23 mouse cellular contexts compared by ENCODE assay signal in genomic region chr7:45178550-45178949, GRCm38 (mm10). TPM values are rescaled to one million over a fixed set of nuclear protein-coding genes. Genes with fewer than 3 reads are reported as not detected.
DNase-seq lines count a peak whose midpoint lies in the region; ATAC-seq and TF ChIP-seq lines count a peak whose summit lies in the region.
"Had no signal": no experiment of that assay in that cellular context is flagged by ENCODE, and none has a peak within 500 bp of the region (broad histone marks: within the 10 kb centered on the region; RNA-seq: fewer than 3 reads in every experiment).

No protein-coding gene starts in this region.

- no peak overlapping the region for H3K9ac ChIP-seq in liver, postnatal 0 days (replicated peaks)
- no peak overlapping the region for H3K9ac ChIP-seq in liver, embryonic 11.5 days (ENCODE audit: low read depth, low read length)
- no peak overlapping the region for H3K9ac ChIP-seq in intestine, embryonic 15.5 days
- H3K9ac ChIP-seq: embryonic facial prominence, embryonic 12.5 days; forebrain, embryonic 12.5 days; hindbrain, embryonic 12.5 days had no signal

- H3K4me1 ChIP-seq in liver, postnatal 0 days (ENCODE audit: insufficient read depth), result peaks cover 7% of the 10 kb centered on the region
- H3K4me1 ChIP-seq in liver, embryonic 11.5 days (replicated peaks; ENCODE audit: control insufficient read depth, insufficient read depth, low read length), result peaks cover 12% of the 10 kb centered on the region
- H3K4me1 ChIP-seq in intestine, embryonic 15.5 days (replicated peaks), result peaks cover 20% of the 10 kb centered on the region

- H3K27me3 ChIP-seq in liver, postnatal 0 days (ENCODE audit: insufficient read depth, low read length), result peaks cover 96% of the 10 kb centered on the region
- H3K27me3 ChIP-seq in liver, embryonic 11.5 days (replicated peaks; ENCODE audit: control insufficient read depth, insufficient read depth, low read length), result peaks cover 93% of the 10 kb centered on the region
- peaks cover 97% of the 10 kb centered on the region for H3K27me3 ChIP-seq in intestine, embryonic 15.5 days (replicated peaks)

- ATAC-seq in liver, postnatal 0 days, result no peak
- no peak for ATAC-seq in liver, embryonic 11.5 days (replicated peaks; ENCODE audit: low FRiP score)
- ATAC-seq in intestine, embryonic 15.5 days, result no peak
- ATAC-seq: forebrain, embryonic 16.5 days; hindbrain, embryonic 16.5 days; Patski had no signal

- TF ChIP-seq CTCF in liver, postnatal 0 days (IDR thresholded peaks at IDR 0.05; ENCODE audit: low read depth), result no peak

- no peaks in the 10 kb centered on the region for H3K36me3 ChIP-seq in liver, postnatal 0 days (replicated peaks; ENCODE audit: insufficient read depth, low read length)
- no peaks in the 10 kb centered on the region for H3K36me3 ChIP-seq in liver, embryonic 11.5 days (ENCODE audit: control insufficient read depth, insufficient read depth, low read length)
- H3K36me3 ChIP-seq in intestine, embryonic 15.5 days, result no peaks in the 10 kb centered on the region
- H3K36me3 ChIP-seq: embryonic facial prominence, embryonic 12.5 days; forebrain, embryonic 12.5 days; heart, embryonic 10.5 days; hindbrain, embryonic 12.5 days had no signal

- TF ChIP-seq EP300 in liver, postnatal 0 days (IDR thresholded peaks at IDR 0.05; ENCODE audit: low read depth), result no peak

- no peak overlapping the region for H3K4me2 ChIP-seq in liver, postnatal 0 days (ENCODE audit: low read depth, low read length)
- no peak overlapping the region for H3K4me2 ChIP-seq in liver, embryonic 11.5 days
- no peak overlapping the region for H3K4me2 ChIP-seq in intestine, embryonic 15.5 days (replicated peaks)
- H3K4me2 ChIP-seq: embryonic facial prominence, embryonic 12.5 days; forebrain, embryonic 12.5 days; hindbrain, embryonic 12.5 days had no signal

- peak; percentile 56 for DNase-seq in cerebellum, adult 9-11 months
- no peak for DNase-seq in cerebellum, adult 11-12 months
- peak; percentile 38 for DNase-seq in liver, postnatal 0 days
- DNase-seq in liver, embryonic 11.5 days (ENCODE audit: low spot score), result no peak
- DNase-seq in ZHBTc4 (ENCODE audit: low read depth, low spot score), result peak; percentile 61
- DNase-seq: adrenal gland, adult 2 months; adrenal gland, postnatal 25 days; cerebellum, adult 9-10 months; embryo, embryonic 11 days; gastrocnemius, postnatal 10 days; heart, adult 18-20 months; heart, postnatal 10 days; heart, postnatal 4 days had no signal

- no peaks in the 10 kb centered on the region for H3K9me3 ChIP-seq in liver, postnatal 0 days (ENCODE audit: low read length)
- no peaks in the 10 kb centered on the region for H3K9me3 ChIP-seq in liver, embryonic 11.5 days (ENCODE audit: control insufficient read depth, low read length)
- no peaks in the 10 kb centered on the region for H3K9me3 ChIP-seq in intestine, embryonic 15.5 days
- H3K9me3 ChIP-seq: embryonic facial prominence, embryonic 12.5 days; forebrain, embryonic 12.5 days; heart, embryonic 10.5 days; hindbrain, embryonic 12.5 days had no signal

- no peak overlapping the region for H3K4me3 ChIP-seq in liver, postnatal 0 days (ENCODE audit: low read depth, low read length)
- no peak overlapping the region for H3K4me3 ChIP-seq in liver, embryonic 11.5 days (ENCODE audit: low read depth, low read length)
- H3K4me3 ChIP-seq in intestine, embryonic 15.5 days (replicated peaks), result no peak overlapping the region
- H3K4me3 ChIP-seq: embryonic facial prominence, embryonic 12.5 days; forebrain, embryonic 12.5 days; heart, embryonic 10.5 days; hindbrain, embryonic 12.5 days had no signal

- no peak overlapping the region for H3K27ac ChIP-seq in liver, postnatal 0 days (ENCODE audit: low read depth)
- H3K27ac ChIP-seq in liver, embryonic 11.5 days (ENCODE audit: low read depth, low read length), result no peak overlapping the region
- no peak overlapping the region for H3K27ac ChIP-seq in intestine, embryonic 15.5 days
- H3K27ac ChIP-seq: embryonic facial prominence, embryonic 12.5 days; forebrain, embryonic 12.5 days; heart, embryonic 10.5 days; hindbrain, embryonic 12.5 days had no signal

- WGBS in liver, postnatal 0 days (ENCODE audit: insufficient replicate concordance), result 21% methylated on average over 7 of the region's 7 CpGs
- 22% methylated on average over 7 of the region's 7 CpGs for WGBS in liver, embryonic 11.5 days
- WGBS in intestine, embryonic 15.5 days, result 21% methylated on average over 7 of the region's 7 CpGs

RNA-seq across cellular contexts. Expression of gene Gfy, which starts 0.8 kb away (rescaled TPM):
- polyA plus RNA-seq in liver, postnatal 0 days (2015; fragmentation: Nextera tagmentation; extraction: Ambion mirVana), result not detected in 2 replicates
- not detected in 2 replicates for polyA plus RNA-seq in liver, embryonic 11.5 days (2014; fragmentation: Nextera tagmentation; extraction: Ambion mirVana)
- not detected in 2 replicates for polyA plus RNA-seq in intestine, embryonic 15.5 days (2015; fragmentation: Nextera tagmentation; extraction: Ambion mirVana)
- polyA plus RNA-seq: adrenal gland, adult 2 months; forebrain, embryonic 16.5 days; heart, embryonic 10.5 days; heart, embryonic 14.5 days; hindbrain, embryonic 12.5 days; hindbrain, embryonic 16.5 days; intestine, embryonic 14.5 days; Patski had no signal

RNA-seq across cellular contexts. Expression of gene Pth2, which starts 2.2 kb away (rescaled TPM):
- not detected in 2 replicates for polyA plus RNA-seq in liver, postnatal 0 days (2015; fragmentation: Nextera tagmentation; extraction: Ambion mirVana)
- polyA plus RNA-seq in liver, embryonic 11.5 days (2014; fragmentation: Nextera tagmentation; extraction: Ambion mirVana), result not detected in 2 replicates
- not detected in 2 replicates for polyA plus RNA-seq in intestine, embryonic 15.5 days (2015; fragmentation: Nextera tagmentation; extraction: Ambion mirVana)
- polyA plus RNA-seq: adrenal gland, adult 2 months; embryonic facial prominence, embryonic 12.5 days; hindbrain, embryonic 12.5 days; intestine, embryonic 14.5 days; Patski had no signal

RNA-seq across cellular contexts. Expression of gene Slc17a7, which starts 14.8 kb away (rescaled TPM):
- polyA plus RNA-seq in liver, postnatal 0 days (2015; fragmentation: Nextera tagmentation; extraction: Ambion mirVana), result not detected in 2 replicates
- polyA plus RNA-seq in liver, embryonic 11.5 days (2014; fragmentation: Nextera tagmentation; extraction: Ambion mirVana), result 0.57 and 0.74 TPM in 2 replicates
- 0.13 and 0.15 TPM in 2 replicates for polyA plus RNA-seq in intestine, embryonic 15.5 days (2015; fragmentation: Nextera tagmentation; extraction: Ambion mirVana)

RNA-seq across cellular contexts. Expression of gene Aldh16a1, which starts 24.2 kb away (rescaled TPM):
- 26.8 and 29.6 TPM in 2 replicates for polyA plus RNA-seq in liver, postnatal 0 days (2015; fragmentation: Nextera tagmentation; extraction: Ambion mirVana)
- polyA plus RNA-seq in liver, embryonic 11.5 days (2014; fragmentation: Nextera tagmentation; extraction: Ambion mirVana), result 56.0 and 60.6 TPM in 2 replicates
- polyA plus RNA-seq in intestine, embryonic 15.5 days (2015; fragmentation: Nextera tagmentation; extraction: Ambion mirVana), result 79.0 and 87.3 TPM in 2 replicates

RNA-seq across cellular contexts. Expression of gene Pih1d1, which starts 24.4 kb away (rescaled TPM):
- 37.6 and 37.8 TPM in 2 replicates for polyA plus RNA-seq in liver, postnatal 0 days (2015; fragmentation: Nextera tagmentation; extraction: Ambion mirVana)
- 86.2 and 87.7 TPM in 2 replicates for polyA plus RNA-seq in liver, embryonic 11.5 days (2014; fragmentation: Nextera tagmentation; extraction: Ambion mirVana)
- polyA plus RNA-seq in intestine, embryonic 15.5 days (2015; fragmentation: Nextera tagmentation; extraction: Ambion mirVana), result 94.1 and 98.9 TPM in 2 replicates

Comparison
In these comparisons a context has a peak if more than half of its experiments do, and no peak if none do; other contexts are left out.
1. DNase-seq: peak in cerebellum, adult 9-11 months (single experiment), liver, postnatal 0 days (single experiment) and ZHBTc4 (single experiment); none in cerebellum, adult 11-12 months (single experiment) and liver, embryonic 11.5 days (single experiment).